Mouse (Mus musculus) liver, embryonic 14.5 days (tissue): ENCODE measurements around the gene Gm42674. TPM values are rescaled to one million over a fixed set of nuclear protein-coding genes. Genes with fewer than 3 reads are reported as not detected.

ENCODE experiments used
- ATAC-seq: fragments of 200-750 bp; cut with Nextera tagmentation; 2 replicates; pipeline ENCODE4 v1.8.0; 2017; ENCODE audit warnings: moderate number of reproducible peaks, mild to moderate bottlenecking, moderate library complexity; ENCODE audit not compliant: insufficient read depth
- DNase-seq, 3 experiments: peaks; one replicate each; pipeline ENCODE4 v3.0.0-alpha.2; 2012 to 2013; ENCODE audit warnings: low read depth in 3 of 3, low spot score in 3 of 3
- H3K27ac ChIP-seq: fragments of 300-500 bp; sonication (generic); 2 replicates; pipeline ENCODE4 v1.5.1; 2014; ENCODE audit warnings: moderate library complexity, mild to moderate bottlenecking, control low read depth, inconsistent platforms
- H3K27me3 ChIP-seq: fragments of 300-500 bp; sonication (generic); 2 replicates; pipeline ENCODE4 v1.6.1; 2014; ENCODE audit warnings: mild to moderate bottlenecking, low read length, moderate library complexity; ENCODE audit not compliant: control insufficient read depth, insufficient read depth
- H3K36me3 ChIP-seq: fragments of 300-500 bp; sonication (generic); replicated peaks from 2 replicates; pipeline ENCODE4 v1.6.1; 2014; ENCODE audit warnings: low read depth; ENCODE audit not compliant: control insufficient read depth, insufficient read depth
- H3K4me1 ChIP-seq, 2 experiments: fragments of 200-500 bp in 1 of 2; fragments of 300-500 bp in 1 of 2; sonication (generic) in 1 of 2; replicated peaks; 2 replicates each; pipeline ENCODE4 v1.6.1; 2012 to 2014; ENCODE audit warnings: antibody characterized with exemption in 1 of 2, inconsistent platforms in 1 of 2, low read length in 1 of 2; ENCODE audit not compliant: control insufficient read depth in 2 of 2, insufficient read depth in 2 of 2
- H3K4me2 ChIP-seq: fragments of 300-500 bp; sonication (generic); 2 replicates; pipeline ENCODE4 v1.6.1; 2014; ENCODE audit warnings: low read depth, mild to moderate bottlenecking, control low read depth, moderate library complexity
- H3K4me3 ChIP-seq, 2 experiments: fragments of 200-500 bp in 1 of 2; fragments of 300-500 bp in 1 of 2; sonication (generic) in 1 of 2; 2 replicates each; pipeline ENCODE4 v1.5.1; 2012 to 2014; ENCODE audit warnings: low read depth in 2 of 2, low read length in 2 of 2, mild to moderate bottlenecking in 2 of 2, control low read depth in 1 of 2, inconsistent platforms in 1 of 2, moderate library complexity in 1 of 2; ENCODE audit not compliant: insufficient read depth in 1 of 2
- H3K9ac ChIP-seq: fragments of 300-500 bp; sonication (generic); replicated peaks from 2 replicates; pipeline ENCODE4 v1.6.1; 2014; ENCODE audit warnings: mild to moderate bottlenecking, control low read depth, moderate library complexity
- H3K9me3 ChIP-seq: fragments of 300-500 bp; sonication (generic); 2 replicates; pipeline ENCODE4 v1.6.1; 2016; ENCODE audit warnings: low read length, mixed read lengths; ENCODE audit not compliant: control insufficient read depth
- CTCF ChIP-seq: IDR thresholded peaks from 2 replicates; pipeline ENCODE4 v1.5.1; 2016; ENCODE audit warnings: antibody characterized with exemption, low read depth, control low read depth
- EP300 ChIP-seq: IDR thresholded peaks from 2 replicates; pipeline ENCODE4 v1.6.1; 2016; ENCODE audit warnings: antibody characterized with exemption, low read depth
- WGBS: fragments of 180-500 bp; shearing (Covaris S2); extraction: QIAGEN DNeasy Blood & Tissue Kit; methylation state at CpG from one replicate; pipeline ENCODE4 v1.1.7; 2014; ENCODE audit not compliant: insufficient replicate concordance; 5-methylcytosine and 5-hydroxymethylcytosine counted together
- polyA plus RNA-seq, 2 experiments: library from polyadenylated mRNA; depleted of rRNA in 1 of 2; stranded (reverse) in 1 of 2; unstranded in 1 of 2; fragments of >200 nt; fragmentation: Nextera tagmentation in 1 of 2; extraction: Ambion mirVana in 1 of 2; gene quantifications; 2 replicates each; pipeline versions ENCODE4 v1.2.1 to v1.2.3; 2012 to 2014

Gm42674 gene
- polyA plus RNA-seq, 2 experiments: not detected

- WGBS: 57% methylated on average over 5 of the region's 5 CpGs
- Histone ChIP-seq H3K4me2 (no peak overlapping the region), H3K36me3 (no peaks in the 10 kb centered on the region), H3K27ac (no peak overlapping the region), H3K9me3 (no peaks in the 10 kb centered on the region), H3K4me1 (no peaks in the 10 kb centered on the region), H3K4me3 (no peak overlapping the region), H3K9ac (no peak overlapping the region), H3K27me3 (no peaks in the 10 kb centered on the region)
- no peak for ATAC-seq
- DNase-seq: no peak
- TF ChIP-seq EP300 (no peak), CTCF (no peak)
These were observed 23.8 kb downstream of the Gm42674 start for GRCm38 (mm10) chr3:90625496-90625895.

- H3K4me1 ChIP-seq: no peaks in the 10 kb centered on the region
- no peak overlapping the region for H3K27ac ChIP-seq
- TF ChIP-seq EP300 (no peak), CTCF (no peak)
- no peak for ATAC-seq
- H3K4me3 ChIP-seq: no peak overlapping the region
- no peaks in the 10 kb centered on the region for H3K36me3 ChIP-seq
- no peaks in the 10 kb centered on the region for H3K27me3 ChIP-seq
- H3K4me2 ChIP-seq: no peak overlapping the region
- no peak overlapping the region for H3K9ac ChIP-seq
- no peaks in the 10 kb centered on the region for H3K9me3 ChIP-seq
- 48% methylated on average over 9 of the region's 9 CpGs for WGBS
- DNase-seq: no peak
These were observed 24.7 kb downstream of the Gm42674 start for GRCm38 (mm10) chr3:90626266-90627021.

GRCm38 (mm10) chr3:90627366-90627765 lies 25.7 kb downstream of the Gm42674 start:
- ATAC-seq: no peak
- Histone ChIP-seq H3K9me3 (no peaks in the 10 kb centered on the region), H3K36me3 (no peaks in the 10 kb centered on the region), H3K9ac (no peak overlapping the region), H3K27me3 (no peaks in the 10 kb centered on the region), H3K4me3 (no peak overlapping the region), H3K4me2 (no peak overlapping the region), H3K4me1 (no peaks in the 10 kb centered on the region), H3K27ac (no peak overlapping the region)
- DNase-seq: no peak
- no peak for TF ChIP-seq EP300
- no peak for TF ChIP-seq CTCF
- WGBS: 51% methylated on average over 5 of the region's 5 CpGs

- TF ChIP-seq CTCF (peak; percentile 55), EP300 (no peak)
- H3K4me2 ChIP-seq: no peak overlapping the region
- no peaks in the 10 kb centered on the region for H3K4me1 ChIP-seq
- no peak overlapping the region for H3K27ac ChIP-seq
- WGBS: 35% methylated on average over 4 of the region's 4 CpGs
- H3K9ac ChIP-seq: no peak overlapping the region
- no peaks in the 10 kb centered on the region for H3K36me3 ChIP-seq
- no peaks in the 10 kb centered on the region for H3K27me3 ChIP-seq
- ATAC-seq (no peak), DNase-seq (no peak)
- H3K4me3 ChIP-seq: no peak overlapping the region
- no peaks in the 10 kb centered on the region for H3K9me3 ChIP-seq
These were observed 26.1 kb downstream of the Gm42674 start for GRCm38 (mm10) chr3:90627807-90628206.

GRCm38 (mm10) chr3:90629298-90629697 lies 27.6 kb downstream of the Gm42674 start:
- Histone ChIP-seq H3K9me3 (no peaks in the 10 kb centered on the region), H3K27me3 (no peaks in the 10 kb centered on the region), H3K4me1 (no peaks in the 10 kb centered on the region), H3K4me3 (no peak overlapping the region), H3K27ac (no peak overlapping the region), H3K4me2 (no peak overlapping the region), H3K9ac (no peak overlapping the region), H3K36me3 (no peaks in the 10 kb centered on the region)
- 49% methylated on average over 2 of the region's 2 CpGs for WGBS
- DNase-seq (no peak), ATAC-seq (no peak)
- TF ChIP-seq CTCF (no peak), EP300 (no peak)
